ENCODE assay signal across 17 mouse cellular contexts in the genomic region with DNA sequence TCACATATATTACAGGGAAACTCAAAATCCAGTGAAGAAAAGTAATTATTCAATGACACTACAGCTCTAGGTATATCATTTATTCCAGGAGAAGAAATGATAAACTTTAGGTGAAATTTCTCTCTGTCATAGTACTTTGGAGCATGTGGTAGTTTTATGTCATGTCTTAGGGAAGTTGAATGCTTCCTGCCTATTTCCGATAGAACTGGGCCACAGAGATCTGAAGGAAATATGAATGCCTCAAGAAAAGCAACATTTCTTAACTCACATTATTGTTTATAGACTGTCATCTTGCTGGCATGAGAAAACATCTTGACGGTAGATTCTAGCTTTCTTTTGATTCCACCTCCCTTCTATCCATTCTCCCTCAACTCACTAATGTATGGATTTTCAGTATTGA.
A peak's percentile ranks its signal among the peaks of the same experiment; 100 is the strongest.
DNase-seq lines count a peak whose midpoint lies in the region; ATAC-seq lines count a peak whose summit lies in the region.
"Had no signal": no experiment of that assay in that cellular context is flagged by ENCODE, and none has a peak within 500 bp of the region (broad histone marks: within the 10 kb centered on the region; RNA-seq: fewer than 3 reads in every experiment).

No protein-coding gene starts in this region.

- peak; percentile 58; the same call in 1 of the 2 replicates for ATAC-seq in common myeloid progenitor, adult 5-6 weeks (replicated peaks; ENCODE audit: low read depth, poor library complexity, severe bottlenecking)
- ATAC-seq in hematopoietic stem cell, adult 5-6 weeks (replicated peaks in 1 of 2; ENCODE audit: insufficient read depth in 1 of 2, low FRiP score in 2 of 2, low TSS enrichment in 1 of 2, low read depth in 1 of 2, poor library complexity in 2 of 2, severe bottlenecking in 2 of 2), result peak; percentile 85 to 88
- ATAC-seq: activated CD4-positive, CD25-positive, alpha-beta regulatory T cell, adult 4 months; CD4-positive, CD25-positive, alpha-beta regulatory T cell, adult 4 months; Patski had no signal

- DNase-seq in lung, postnatal 4 days, result no peak
- no peak for DNase-seq in B cell, adult 2 months
- DNase-seq: adrenal gland, adult 2 months; adrenal gland, adult 8-10 months; adrenal gland, postnatal 10 days; adrenal gland, postnatal 14 days; adrenal gland, postnatal 25 days; adrenal gland, postnatal 36 days; cerebellum, adult 11 months; cerebellum, adult 11-12 months; cerebellum, adult 18-20 months; cerebellum, adult 2 months had no signal
